Mouse (Mus musculus) lung, postnatal 0 days (tissue): ENCODE data around the gene Stap1. TPM values are rescaled to one million over a fixed set of nuclear protein-coding genes. Genes with fewer than 3 reads are reported as not detected.

Experiments used
- ATAC-seq: fragments of 200-750 bp; cut with Nextera tagmentation; 2 replicates; pipeline ENCODE4 v1.8.0; 2017; ENCODE audit warnings: moderate library complexity
- DNase-seq: peaks from one replicate; pipeline ENCODE4 v3.0.0-alpha.2; 2016; ENCODE audit warnings: low spot score
- H3K27ac ChIP-seq: fragments of 300-500 bp; sonication (generic); 2 replicates; pipeline ENCODE4 v1.5.1; 2014; ENCODE audit warnings: antibody characterized with exemption, mild to moderate bottlenecking, low read length, mixed read lengths
- H3K27me3 ChIP-seq: fragments of 300-500 bp; sonication (generic); replicated peaks from 2 replicates; pipeline ENCODE4 v1.6.1; 2014; ENCODE audit warnings: low read length, mixed read lengths; ENCODE audit not compliant: insufficient read depth
- H3K36me3 ChIP-seq: fragments of 300-500 bp; sonication (generic); 2 replicates; pipeline ENCODE4 v1.6.1; 2014; ENCODE audit warnings: low read length, mixed read lengths; ENCODE audit not compliant: insufficient read depth
- H3K4me1 ChIP-seq: fragments of 300-500 bp; sonication (generic); 2 replicates; pipeline ENCODE4 v1.6.1; 2014; ENCODE audit warnings: antibody characterized with exemption, low read depth, low read length, mixed read lengths; ENCODE audit not compliant: insufficient read depth
- H3K4me2 ChIP-seq: fragments of 300-500 bp; sonication (generic); replicated peaks from 2 replicates; pipeline ENCODE4 v1.6.1; 2014; ENCODE audit warnings: low read depth, mild to moderate bottlenecking, low read length, moderate library complexity, mixed read lengths
- H3K4me3 ChIP-seq: fragments of 300-500 bp; sonication (generic); 2 replicates; pipeline ENCODE4 v1.5.1; 2014; ENCODE audit warnings: low read depth, low read length
- H3K9ac ChIP-seq: fragments of 300-500 bp; sonication (generic); replicated peaks from 2 replicates; pipeline ENCODE4 v1.6.1; 2014; ENCODE audit warnings: low read depth, mild to moderate bottlenecking
- H3K9me3 ChIP-seq: fragments of 300-500 bp; sonication (generic); 2 replicates; pipeline ENCODE4 v1.6.1; 2016; ENCODE audit warnings: low read length, mixed read lengths
- CTCF ChIP-seq: IDR thresholded peaks from 2 replicates; pipeline ENCODE4 v1.5.1; 2016; ENCODE audit warnings: antibody characterized with exemption, mild to moderate bottlenecking
- EP300 ChIP-seq: IDR thresholded peaks from 2 replicates; pipeline ENCODE4 v1.6.1; 2016; ENCODE audit warnings: antibody characterized with exemption, mild to moderate bottlenecking, control low read depth
- WGBS: fragments of 180-500 bp; shearing (Covaris S2); extraction: QIAGEN DNeasy Blood & Tissue Kit; methylation state at CpG from one replicate; pipeline ENCODE4 v1.1.7; 2014; 5-methylcytosine and 5-hydroxymethylcytosine counted together
- polyA plus RNA-seq: library from polyadenylated mRNA; unstranded; fragments of >200 nt; fragmentation: Nextera tagmentation; extraction: Ambion mirVana; gene quantifications from 2 replicates; pipeline ENCODE4 v1.2.1, GENCODE M21; 2015

Stap1 gene
- polyA plus RNA-seq = 0.36 and 0.50 TPM in 2 replicates

DNA sequence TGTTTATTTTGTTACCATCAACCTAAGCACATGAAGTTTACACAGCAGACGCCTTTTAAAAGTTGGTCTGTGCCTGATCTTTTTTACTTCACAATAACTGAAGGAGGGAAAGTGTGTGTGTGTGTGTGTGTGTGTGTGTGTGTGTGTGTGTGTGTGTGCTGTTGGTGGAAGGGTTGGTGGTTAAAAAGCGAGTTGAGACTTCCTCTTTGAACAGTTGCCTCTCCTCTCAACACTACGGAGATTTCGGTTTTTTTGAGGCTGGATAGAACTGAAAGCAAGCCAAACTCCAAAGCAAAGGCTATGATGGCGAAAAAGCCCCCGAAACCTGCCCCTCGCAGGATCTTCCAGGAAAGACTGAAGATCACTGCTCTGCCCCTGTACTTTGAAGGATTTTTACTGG lies at the start of gene Stap1:
Gene Stap1 (plus strand): TSS at position 209 of the 400 bp plus-strand sequence.
- Histone ChIP-seq H3K9ac (no peak within 1 kb of the TSS), H3K36me3 (no peaks in the 10 kb centered on the region), H3K27ac (no peak within 1 kb of the TSS), H3K27me3 (no peaks in the 10 kb centered on the region), H3K4me3 (no peak within 1 kb of the TSS), H3K4me1 (no peaks in the 10 kb centered on the region), H3K9me3 (no peaks in the 10 kb centered on the region), H3K4me2 (no peak within 1 kb of the TSS)
- no peak for DNase-seq
- WGBS = 51% methylated on average over 7 of the region's 7 CpGs
- no peak for TF ChIP-seq EP300
- no peak for TF ChIP-seq CTCF
- ATAC-seq = no peak

DNA sequence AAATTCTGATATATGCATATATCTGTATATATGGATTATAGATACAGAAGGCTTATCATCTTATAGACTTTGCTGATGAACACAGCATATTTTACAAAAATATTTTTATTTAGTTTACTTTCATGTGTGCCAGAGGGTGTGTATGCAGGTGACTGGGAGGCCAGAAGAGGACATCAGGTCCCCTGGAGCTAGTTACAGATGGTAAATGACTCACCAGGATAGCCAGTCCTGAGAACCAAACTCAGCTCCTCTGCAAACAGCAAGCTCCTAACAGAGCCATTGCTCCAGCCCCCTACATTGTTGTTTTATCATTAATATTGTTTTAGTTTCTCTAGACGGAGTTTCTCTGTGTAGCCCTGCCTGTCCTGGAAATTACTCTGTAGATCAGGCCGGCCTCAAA lies 41.7 kb upstream of the Stap1 start:
- DNase-seq = no peak
- TF ChIP-seq CTCF (no peak), EP300 (no peak)

DNA sequence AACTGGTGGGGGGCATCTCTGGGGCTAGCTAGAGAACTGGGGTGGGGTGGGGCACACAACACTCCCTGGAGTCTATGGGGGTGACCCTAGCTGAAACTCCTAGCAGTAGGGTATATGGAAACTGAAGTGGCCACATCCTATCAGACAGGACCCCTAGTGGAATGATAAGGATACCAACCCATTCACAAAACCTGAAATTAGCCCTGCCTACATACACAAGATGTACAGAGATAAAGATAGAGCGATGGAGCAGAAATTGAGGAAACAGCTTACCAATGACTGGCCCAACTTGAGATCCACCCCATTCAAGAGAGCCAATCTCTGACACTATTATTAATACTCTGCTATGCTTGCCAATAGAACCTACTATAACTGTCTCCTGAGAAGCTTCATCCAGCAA lies 8.0 kb upstream of the Stap1 start:
- no peak for DNase-seq
- TF ChIP-seq CTCF (no peak), EP300 (no peak)
- no peak overlapping the region for H3K4me2 ChIP-seq
- H3K4me3 ChIP-seq = no peak overlapping the region
- H3K36me3 ChIP-seq = no peaks in the 10 kb centered on the region
- no peak overlapping the region for H3K27ac ChIP-seq
- H3K9me3 ChIP-seq = no peaks in the 10 kb centered on the region
- no peak for ATAC-seq
- no peak overlapping the region for H3K9ac ChIP-seq
- WGBS = 85% methylated on average over 1 of the region's 1 CpGs
- no peaks in the 10 kb centered on the region for H3K27me3 ChIP-seq
- H3K4me1 ChIP-seq = 0 out of 2 replicates have a peak, but pooled peaks cover 4% of the 10 kb centered on the region

More for the DNA sequence above, 41.7 kb upstream of the Stap1 start:
- no peaks in the 10 kb centered on the region for H3K4me1 ChIP-seq
- no peak overlapping the region for H3K4me2 ChIP-seq
- no peak overlapping the region for H3K27ac ChIP-seq
- H3K9me3 ChIP-seq = no peaks in the 10 kb centered on the region
- peaks cover 6% of the 10 kb centered on the region; the same call in 1 of the 2 replicates for H3K36me3 ChIP-seq
- H3K9ac ChIP-seq = no peak overlapping the region
- no peak overlapping the region for H3K4me3 ChIP-seq
- ATAC-seq = no peak
- WGBS = 75% methylated on average over 2 of the region's 2 CpGs
- H3K27me3 ChIP-seq = no peaks in the 10 kb centered on the region

DNA sequence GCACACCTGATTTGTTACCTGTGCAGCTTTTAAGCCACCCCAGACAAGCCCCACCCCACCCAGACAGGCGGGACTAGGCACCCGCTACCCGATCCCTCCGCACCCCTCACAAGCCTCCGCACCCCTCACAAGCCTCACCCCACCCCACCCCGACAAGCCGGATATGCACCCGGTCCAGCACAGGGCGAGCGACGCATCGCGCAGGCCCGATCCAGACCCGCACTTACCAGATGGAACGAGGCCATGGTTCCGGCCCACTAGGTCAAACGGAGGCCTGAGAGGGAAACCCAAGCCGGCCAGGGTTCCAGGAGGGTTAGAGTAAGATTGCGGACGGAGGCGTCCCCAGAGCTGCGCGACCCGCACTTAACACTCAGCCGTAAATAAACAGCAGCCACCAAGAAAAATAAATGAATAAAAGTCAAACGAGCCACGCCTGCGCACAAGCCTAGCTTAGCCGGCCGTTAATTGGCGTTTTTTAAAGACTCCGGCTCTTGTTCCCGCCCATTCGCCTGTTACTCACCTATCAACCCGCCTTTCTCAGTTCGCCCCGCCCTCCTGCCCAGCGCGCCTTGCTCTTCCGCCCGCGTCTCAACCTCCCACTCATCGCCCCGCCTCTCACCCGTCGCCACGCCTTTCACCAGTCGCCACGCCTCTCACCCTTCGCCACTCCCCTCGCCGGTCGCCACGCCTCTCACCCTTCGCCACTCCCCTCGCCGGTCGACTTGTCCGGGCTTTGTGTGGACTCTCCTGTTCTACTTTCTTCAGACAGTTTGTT lies 6.3 kb upstream of the Stap1 start, which contains the start of gene Cenpc1:
Gene Cenpc1 (minus strand): TSS at position 483 of the 775 bp plus-strand sequence.
- under 1% methylated on average over 60 of the region's 60 CpGs for WGBS
- Histone ChIP-seq H3K36me3 (no peaks in the 10 kb centered on the region), H3K27me3 (no peaks in the 10 kb centered on the region), H3K9ac (peak within 1 kb of the TSS; percentile 46), H3K4me1 (0 out of 2 replicates have a peak, but pooled peaks cover 4% of the 10 kb centered on the region), H3K4me2 (peak within 1 kb of the TSS; percentile 69), H3K9me3 (no peaks in the 10 kb centered on the region), H3K4me3 (peak within 1 kb of the TSS; percentile 71), H3K27ac (peak within 1 kb of the TSS; percentile 90)
- DNase-seq (peak; percentile 99), ATAC-seq (peak; percentile 97)
- no peak for TF ChIP-seq EP300

DNA sequence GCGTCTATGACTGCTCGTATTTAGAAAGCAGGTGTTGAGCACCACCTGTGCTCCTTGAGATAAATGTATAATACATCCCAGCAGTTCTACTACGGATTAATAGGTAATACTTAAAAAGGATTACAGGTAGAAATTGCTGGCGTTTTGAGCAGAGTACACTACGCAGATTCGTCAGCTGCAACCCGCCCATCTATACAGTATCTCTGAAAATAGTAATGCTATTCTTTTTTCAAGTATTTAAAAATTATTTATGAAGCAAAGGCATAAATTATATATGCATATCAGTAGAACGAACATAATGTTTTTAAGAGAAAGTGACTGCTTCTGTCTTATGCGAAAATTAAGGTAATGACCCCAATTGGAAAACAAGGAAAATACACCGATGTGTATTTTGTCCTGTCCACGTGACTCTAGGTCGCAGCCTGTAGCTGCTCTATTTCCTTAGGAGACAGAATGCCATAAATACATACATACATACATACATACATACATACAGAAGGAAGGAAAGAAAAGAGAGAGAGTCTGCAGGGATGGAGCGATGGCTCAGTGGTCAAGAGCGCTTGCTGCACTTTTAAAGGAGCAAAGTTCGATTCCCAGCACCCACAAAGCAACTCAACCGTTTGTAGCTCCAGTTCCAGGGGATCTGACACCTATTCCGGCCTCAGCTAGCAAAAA lies 5.5 kb upstream of the Stap1 start:
- no peak for DNase-seq
- Histone ChIP-seq H3K27me3 (no peaks in the 10 kb centered on the region), H3K9me3 (no peaks in the 10 kb centered on the region), H3K4me3 (peak overlapping the region; percentile 71), H3K4me1 (0 out of 2 replicates have a peak, but pooled peaks cover 4% of the 10 kb centered on the region), H3K4me2 (peak overlapping the region; percentile 69), H3K36me3 (no peaks in the 10 kb centered on the region), H3K27ac (peak overlapping the region; percentile 28; the same call in 1 of the 2 replicates), H3K9ac (0 out of 2 replicates have a peak overlapping the region, but pooled peaks have one; percentile 16)
- TF ChIP-seq CTCF (no peak), EP300 (no peak)
- peak; percentile 24 for ATAC-seq
- WGBS = under 1% methylated on average over 17 of the region's 17 CpGs

DNA sequence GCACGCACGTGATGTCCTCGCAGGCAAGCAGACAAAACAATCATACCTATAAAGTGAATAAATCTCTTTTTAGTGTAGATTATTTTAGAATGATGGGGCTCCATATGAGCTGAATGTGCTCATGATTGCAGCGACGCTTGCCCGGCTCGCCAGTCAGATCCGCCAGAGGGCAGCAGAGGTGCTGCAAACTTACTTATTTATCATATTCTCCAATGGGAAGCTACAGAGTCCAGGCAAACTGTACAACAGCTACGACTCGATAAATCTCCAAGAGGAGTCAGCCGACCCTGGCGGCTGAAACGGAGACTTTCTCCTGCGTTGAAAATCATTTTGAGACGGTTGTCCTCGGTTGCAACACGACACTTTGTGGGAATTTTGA lies 5.0 kb upstream of the Stap1 start:
- H3K4me3 ChIP-seq = peak overlapping the region; percentile 71
- H3K27ac ChIP-seq = no peak overlapping the region
- no peaks in the 10 kb centered on the region for H3K27me3 ChIP-seq
- no peaks in the 10 kb centered on the region for H3K36me3 ChIP-seq
- WGBS = under 1% methylated on average over 17 of the region's 17 CpGs
- peak overlapping the region; percentile 13; the same call in 1 of the 2 replicates for H3K9ac ChIP-seq
- DNase-seq (peak; percentile 92), ATAC-seq (peak; percentile 18)
- H3K9me3 ChIP-seq = no peaks in the 10 kb centered on the region
- TF ChIP-seq CTCF = peak; percentile 84
- no peak for TF ChIP-seq EP300
- peak overlapping the region; percentile 69 for H3K4me2 ChIP-seq
- 0 out of 2 replicates have a peak, but pooled peaks cover 4% of the 10 kb centered on the region for H3K4me1 ChIP-seq
